Mouse (Mus musculus): ENCODE measurements around the gene Entpd7. TPM values are rescaled to one million over a fixed set of nuclear protein-coding genes. Genes with fewer than 3 reads are reported as not detected.

The Entpd7 gene
- 9.4 TPM for total RNA-seq (2023)

DNA sequence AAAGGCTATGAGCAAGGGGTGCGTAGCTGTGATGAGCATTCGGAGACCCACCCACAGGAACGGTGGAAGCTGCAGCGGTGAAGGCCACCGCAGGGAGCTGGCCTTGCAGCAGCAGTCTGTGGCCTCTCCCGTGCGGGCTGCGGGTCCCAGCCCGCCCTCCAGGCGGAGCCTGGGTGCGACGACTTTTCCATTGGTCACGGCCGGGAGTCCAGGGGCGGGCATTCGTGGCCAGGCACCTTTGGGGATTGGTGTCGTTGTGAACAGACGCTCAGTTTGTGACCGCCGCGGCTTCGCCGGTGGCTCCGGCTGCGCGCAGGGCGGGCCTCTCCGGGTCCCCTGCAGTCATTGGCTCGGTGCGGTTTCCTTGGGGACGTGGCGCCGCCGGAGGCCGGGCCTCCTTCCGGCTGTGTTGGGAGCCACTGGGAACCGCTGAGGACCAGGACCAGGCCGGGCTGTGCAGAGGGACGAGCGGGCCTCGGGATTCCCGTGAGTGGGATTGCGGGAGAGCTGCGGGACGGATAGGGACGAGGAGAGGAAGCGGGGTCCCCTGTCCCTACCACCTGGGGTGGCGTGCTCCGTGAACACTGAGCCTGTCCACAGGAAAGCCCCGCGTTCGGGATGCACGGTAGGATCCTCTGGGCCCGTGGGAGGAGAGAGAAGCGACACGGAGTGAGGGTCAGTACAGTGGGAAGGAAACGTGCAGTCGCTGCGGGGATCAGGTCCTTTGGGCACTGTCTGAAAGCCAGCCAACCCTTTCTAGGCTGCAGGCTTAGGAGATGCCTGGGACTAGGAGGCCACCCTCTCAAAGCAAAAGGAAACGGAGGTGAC lies at the start of gene Entpd7:
Gene Entpd7, plus strand, starts transcription at position 254 of the 828 bp plus-strand sequence.

DNA sequence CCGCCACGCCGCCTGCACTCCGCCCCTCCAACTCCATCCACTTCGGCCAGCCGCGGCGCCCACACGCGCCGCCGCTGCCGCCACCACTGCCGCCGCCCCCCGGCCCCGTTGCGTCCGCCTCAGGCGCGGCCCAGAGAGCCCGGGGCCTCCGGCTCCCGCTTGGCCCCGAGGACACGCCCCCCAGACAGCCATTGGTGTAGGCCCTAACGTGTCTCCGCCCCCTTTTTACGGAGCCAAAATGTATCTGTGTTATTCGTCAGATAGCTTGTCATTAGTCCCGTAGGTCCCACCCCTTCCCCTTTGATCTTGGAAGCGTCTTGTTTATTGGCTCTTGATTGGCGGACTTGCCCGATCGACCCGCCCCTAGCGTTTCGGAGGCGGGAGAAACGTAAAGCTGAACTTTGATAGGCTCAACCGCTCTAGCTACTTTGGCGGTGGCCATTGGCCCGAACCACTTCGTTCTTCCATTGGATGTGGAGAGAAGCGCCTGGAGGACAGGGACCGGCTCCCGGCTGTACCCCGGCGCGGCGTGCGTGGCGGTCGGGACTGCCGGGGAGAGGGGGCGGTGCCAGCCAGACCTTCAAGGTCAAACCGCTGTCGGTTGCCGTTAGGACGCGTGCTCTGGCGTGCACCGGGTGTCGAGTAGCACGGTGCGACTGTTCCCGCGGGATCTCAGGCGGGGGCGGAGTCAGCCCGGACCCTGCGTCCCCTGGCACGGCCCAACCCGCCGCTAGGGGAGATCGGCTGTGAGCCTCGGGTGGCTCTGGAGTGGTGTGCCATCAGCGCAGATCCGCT lies 14.5 kb upstream of the Entpd7 start, which contains the start of gene Slc25a28:
Gene Slc25a28, minus strand, starts transcription at position 152 of the 795 bp plus-strand sequence.

DNA sequence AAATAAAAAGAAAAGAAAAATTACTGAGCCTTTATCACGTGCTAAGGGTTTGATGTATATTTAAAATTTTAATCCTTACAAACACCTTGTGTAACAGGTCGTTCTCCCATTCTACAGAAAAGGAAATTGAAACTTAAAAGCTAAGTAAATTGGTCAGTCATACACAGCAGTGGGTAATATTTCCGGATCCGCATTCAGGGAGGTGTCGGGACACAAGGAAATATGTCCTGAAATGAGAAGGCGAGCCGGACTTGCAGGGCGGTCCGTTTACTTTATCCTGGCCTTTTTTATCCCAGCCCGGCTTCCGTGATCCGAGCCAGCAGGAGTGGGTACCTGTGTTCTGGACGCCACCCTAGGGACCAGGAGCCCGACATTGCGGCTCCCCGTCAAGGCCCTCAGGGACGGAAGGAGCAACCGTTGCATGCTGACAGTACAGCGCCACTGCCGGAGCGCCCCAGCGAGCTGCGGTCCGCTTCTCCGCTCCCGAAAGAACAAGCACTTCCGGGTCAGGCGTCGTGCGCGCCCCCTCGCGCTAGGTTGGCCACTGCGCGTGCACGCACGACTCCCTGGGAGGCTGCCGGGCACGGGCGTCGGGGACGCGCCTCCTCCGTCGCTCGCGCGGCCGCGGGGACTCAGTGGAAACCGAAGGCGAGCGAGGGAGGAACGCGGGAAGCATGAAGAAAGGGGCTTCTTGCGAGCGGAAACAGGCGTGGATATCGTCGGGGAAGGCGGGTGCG lies 63.2 kb downstream of the Entpd7 start, which contains the start of the genes Cutc and Cox15:
Gene Cutc, plus strand, starts transcription at position 508 of the 737 bp plus-strand sequence.
Gene Cox15, minus strand, starts transcription at position 512 of the 737 bp plus-strand sequence.

DNA sequence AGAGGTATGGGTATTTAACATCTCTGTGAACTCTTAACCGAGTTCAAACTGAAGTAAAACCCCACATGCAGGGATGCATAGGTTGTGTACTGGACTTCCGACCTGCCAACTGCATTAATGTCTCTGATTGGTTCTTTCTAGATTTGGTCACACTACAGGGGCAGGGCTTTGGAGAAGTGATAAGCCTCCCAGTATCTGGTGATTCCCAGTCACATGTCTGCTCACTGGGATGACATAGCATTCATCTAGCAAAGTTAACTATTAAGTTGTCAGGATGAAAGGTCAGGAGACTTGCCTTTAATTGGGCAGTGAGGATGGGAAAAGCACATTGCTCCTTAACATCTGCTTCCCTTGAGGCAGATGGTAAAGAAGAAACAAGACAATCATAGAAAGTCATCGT lies 92.5 kb downstream of the Entpd7 start, which contains the start of gene Abcc2:
Gene Abcc2, plus strand, starts transcription at position 213 of the 400 bp plus-strand sequence.

Other genes starting within 250 kb of the Entpd7 start
- not detected for gene Cnnm1, start 249.2 kb upstream of the Entpd7 start, total RNA-seq (2023)
- gene Got1, start 165.1 kb upstream of the Entpd7 start, total RNA-seq (2023): 89.9 TPM
- gene Nkx2-3, start 77.3 kb upstream of the Entpd7 start, total RNA-seq (2023): 0.35 TPM
- 50.2 TPM for gene Slc25a28, start 14.8 kb upstream of the Entpd7 start, total RNA-seq (2023)
- 9.3 TPM for gene Cutc, start 63.3 kb downstream of the Entpd7 start, total RNA-seq (2023)
- 11.9 TPM for gene Cox15, start 63.3 kb downstream of the Entpd7 start, total RNA-seq (2023)
- not detected for gene Abcc2, start 92.5 kb downstream of the Entpd7 start, total RNA-seq (2023)